Mouse (Mus musculus) ES-E14 (cell line): ENCODE data around the gene C1qtnf7. TPM values are rescaled to one million over a fixed set of nuclear protein-coding genes. Genes with fewer than 3 reads are reported as not detected.

ENCODE experiments used
- DNase-seq: peaks from one replicate; pipeline ENCODE4 v3.0.0-alpha.2; 2013; ENCODE audit warnings: low read depth, low spot score
- H3K27ac ChIP-seq: 2 replicates; pipeline ENCODE4 v1.5.1; 2012; ENCODE audit warnings: low read depth, mild to moderate bottlenecking, low read length, moderate library complexity, mixed read lengths; ENCODE audit not compliant: poor library complexity, insufficient read depth, severe bottlenecking
- H3K36me3 ChIP-seq: 2 replicates; pipeline ENCODE4 v1.6.1; 2012; ENCODE audit warnings: mild to moderate bottlenecking, low read length, moderate library complexity, mixed read lengths; ENCODE audit not compliant: control insufficient read depth, poor library complexity, insufficient read depth, severe bottlenecking
- H3K4me1 ChIP-seq, 2 experiments: fragments of 150-350 bp in 1 of 2; sonication (generic) in 1 of 2; 2 replicates each; pipeline ENCODE4 v1.6.1; 2012; ENCODE audit warnings: low read length in 2 of 2, mild to moderate bottlenecking in 1 of 2, mixed read lengths in 1 of 2; ENCODE audit not compliant: control insufficient read depth in 2 of 2, insufficient read depth in 2 of 2, poor library complexity in 1 of 2
- H3K4me3 ChIP-seq, 2 experiments: fragments of 150-350 bp in 1 of 2; sonication (generic) in 1 of 2; 2 replicates each; pipeline ENCODE4 v1.5.1; 2012; ENCODE audit warnings: low read length in 2 of 2, low read depth in 1 of 2, mild to moderate bottlenecking in 1 of 2, mixed read lengths in 1 of 2; ENCODE audit not compliant: insufficient read depth in 1 of 2, poor library complexity in 1 of 2, severe bottlenecking in 1 of 2
- H3K9ac ChIP-seq: 2 replicates; pipeline ENCODE4 v1.6.1; 2012; ENCODE audit warnings: low read depth, mild to moderate bottlenecking, low read length, mixed read lengths; ENCODE audit not compliant: poor library complexity, insufficient read depth, severe bottlenecking
- H3K9me3 ChIP-seq: fragments of 150-350 bp; sonication (generic); 2 replicates; pipeline ENCODE4 v1.6.1; 2012; ENCODE audit warnings: low read depth, mild to moderate bottlenecking, low read length; ENCODE audit not compliant: control insufficient read depth, insufficient read depth
- CHD2 ChIP-seq: IDR thresholded peaks from 2 replicates; pipeline ENCODE4 v1.6.1; 2014; ENCODE audit warnings: mild to moderate bottlenecking, low read depth, low read length, inconsistent platforms
- HCFC1 ChIP-seq: IDR thresholded peaks from 2 replicates; pipeline ENCODE4 v1.6.1; 2012; ENCODE audit warnings: low read length, inconsistent platforms, borderline replicate concordance; ENCODE audit not compliant: insufficient read depth
- MAFK ChIP-seq: IDR thresholded peaks from 2 replicates; pipeline ENCODE4 v1.6.1; 2014; ENCODE audit warnings: mild to moderate bottlenecking, low read depth, low read length, inconsistent platforms; ENCODE audit not compliant: insufficient read depth
- ZC3H11A ChIP-seq: IDR thresholded peaks from 2 replicates; pipeline ENCODE4 v1.6.1; 2012; ENCODE audit warnings: low read depth, mild to moderate bottlenecking, inconsistent platforms, low read length, borderline replicate concordance
- ZNF384 ChIP-seq: IDR thresholded peaks from 2 replicates; pipeline ENCODE4 v1.6.1; 2012; ENCODE audit warnings: low read depth, low read length, inconsistent platforms
- in situ Hi-C, 2 experiments: fragments of 600-800 bp; cut with MboI; formaldehyde crosslinking; loops; one replicate each; pipeline ENCODE4 v1.15.1; 2025; ENCODE audit warnings: low sequenced_read_pairs in 2 of 2, inconsistent platforms in 1 of 2; ENCODE audit not compliant: unreplicated experiment in 2 of 2
- total RNA-seq: library from RNA; depleted of rRNA; stranded (reverse); fragments of 300-350 nt; gene quantifications from 2 replicates; pipeline ENCODE4 v1.2.3, GENCODE M21; 2012; rRNA removed

Gene C1qtnf7
- total RNA-seq = not detected in 2 replicates

GRCm38 (mm10) chr5:43515401-43515976, at the start of gene C1qtnf7:
TSS of gene C1qtnf7 (plus strand) at chr5:43515538.
- Histone ChIP-seq H3K4me3 (no peak within 1 kb of the TSS), H3K36me3 (no peaks in the 10 kb centered on the region), H3K9ac (no peak within 1 kb of the TSS), H3K27ac (no peak within 1 kb of the TSS), H3K4me1 (no peaks in the 10 kb centered on the region), H3K9me3 (no peaks in the 10 kb centered on the region)
- no peak for TF ChIP-seq ZNF384
- no peak for TF ChIP-seq ZC3H11A
- TF ChIP-seq HCFC1 = no peak
- no peak for TF ChIP-seq CHD2
- no peak for TF ChIP-seq MAFK
- in situ Hi-C loops = no loop called here
- no peak for DNase-seq

DNA sequence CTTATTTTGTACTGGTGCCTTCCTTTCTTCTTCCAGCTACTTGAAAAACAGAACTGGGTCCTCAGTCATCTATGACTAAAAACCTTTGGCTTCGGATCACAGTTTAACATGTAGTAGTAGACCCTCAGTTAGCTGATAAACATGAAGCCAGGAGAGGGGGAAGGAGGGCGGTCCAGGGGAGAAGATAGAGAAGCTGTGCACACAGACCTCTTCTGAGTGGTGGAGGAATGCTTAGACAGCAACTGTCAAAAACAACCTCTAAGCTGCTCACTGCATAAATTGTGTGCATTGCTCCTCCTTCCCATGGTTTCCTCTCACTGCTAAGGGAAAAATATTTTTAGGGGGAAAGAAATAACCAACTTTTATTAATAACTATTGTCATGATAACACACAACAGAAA, 48.6 kb upstream of the C1qtnf7 start:
- no peak for DNase-seq
- TF ChIP-seq MAFK = no peak
- no peak for TF ChIP-seq ZNF384
- TF ChIP-seq ZC3H11A = no peak
- no peak for TF ChIP-seq HCFC1
- no peak for TF ChIP-seq CHD2
- H3K36me3 ChIP-seq = no peaks in the 10 kb centered on the region

DNA sequence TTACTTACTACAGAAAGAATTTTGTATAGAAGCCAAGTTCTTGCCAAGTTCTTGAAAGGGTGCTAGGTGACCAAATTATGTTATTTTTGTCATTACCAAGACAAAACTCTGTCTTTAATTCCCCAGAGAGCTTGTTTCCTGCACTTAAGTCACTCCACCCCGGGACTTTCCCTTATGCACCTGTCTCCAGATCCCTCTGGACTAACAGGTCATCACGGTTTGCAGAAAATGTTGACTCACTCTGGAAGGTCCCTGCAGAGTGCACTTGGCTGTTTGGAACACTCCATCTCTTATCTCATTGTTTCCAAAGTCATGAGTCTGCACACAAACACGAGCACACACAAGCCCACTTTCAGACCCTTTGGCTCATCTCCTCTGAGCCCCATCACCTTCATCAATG, 48.1 kb upstream of the C1qtnf7 start:
- in situ Hi-C loops = no loop called here
- Histone ChIP-seq H3K9ac (no peak overlapping the region), H3K9me3 (no peaks in the 10 kb centered on the region), H3K27ac (no peak overlapping the region), H3K36me3 (no peaks in the 10 kb centered on the region), H3K4me3 (no peak overlapping the region), H3K4me1 (no peaks in the 10 kb centered on the region)
- no peak for DNase-seq
- TF ChIP-seq ZC3H11A (no peak), HCFC1 (no peak), MAFK (no peak), ZNF384 (no peak), CHD2 (no peak)

More for the DNA sequence above, 48.6 kb upstream of the C1qtnf7 start:
- H3K9me3 ChIP-seq = no peaks in the 10 kb centered on the region
- H3K4me3 ChIP-seq = no peak overlapping the region
- in situ Hi-C loops = no loop called here
- no peak overlapping the region for H3K27ac ChIP-seq
- no peak overlapping the region for H3K9ac ChIP-seq
- H3K4me1 ChIP-seq = no peaks in the 10 kb centered on the region

GRCm38 (mm10) chr5:43468937-43469336, 46.4 kb upstream of the C1qtnf7 start:
- H3K27ac ChIP-seq = no peak overlapping the region
- H3K9ac ChIP-seq = no peak overlapping the region
- in situ Hi-C loops = no loop called here
- H3K4me3 ChIP-seq = no peak overlapping the region
- no peaks in the 10 kb centered on the region for H3K4me1 ChIP-seq
- H3K9me3 ChIP-seq = no peaks in the 10 kb centered on the region
- TF ChIP-seq HCFC1 = no peak
- no peaks in the 10 kb centered on the region for H3K36me3 ChIP-seq
- DNase-seq = no peak

GRCm38 (mm10) chr5:43477953-43478352, 37.4 kb upstream of the C1qtnf7 start:
- H3K9me3 ChIP-seq = no peaks in the 10 kb centered on the region
- no peak overlapping the region for H3K27ac ChIP-seq

More at GRCm38 (mm10) chr5:43477953-43478352, 37.4 kb upstream of the C1qtnf7 start:
- Histone ChIP-seq H3K4me1 (no peaks in the 10 kb centered on the region), H3K36me3 (no peaks in the 10 kb centered on the region), H3K9ac (no peak overlapping the region), H3K4me3 (no peak overlapping the region)
- DNase-seq = no peak
- in situ Hi-C loops = no loop called here
- TF ChIP-seq ZC3H11A (no peak), CHD2 (no peak), ZNF384 (no peak), HCFC1 (no peak), MAFK (no peak)
